Mouse (Mus musculus): ENCODE results near the gene Odf3.
"Not testable (repeated sequence)": the region's sequence is repeated elsewhere in the genome, so short reads cannot be mapped to it uniquely, and the experiment has no call there.

The Odf3 gene

DNA sequence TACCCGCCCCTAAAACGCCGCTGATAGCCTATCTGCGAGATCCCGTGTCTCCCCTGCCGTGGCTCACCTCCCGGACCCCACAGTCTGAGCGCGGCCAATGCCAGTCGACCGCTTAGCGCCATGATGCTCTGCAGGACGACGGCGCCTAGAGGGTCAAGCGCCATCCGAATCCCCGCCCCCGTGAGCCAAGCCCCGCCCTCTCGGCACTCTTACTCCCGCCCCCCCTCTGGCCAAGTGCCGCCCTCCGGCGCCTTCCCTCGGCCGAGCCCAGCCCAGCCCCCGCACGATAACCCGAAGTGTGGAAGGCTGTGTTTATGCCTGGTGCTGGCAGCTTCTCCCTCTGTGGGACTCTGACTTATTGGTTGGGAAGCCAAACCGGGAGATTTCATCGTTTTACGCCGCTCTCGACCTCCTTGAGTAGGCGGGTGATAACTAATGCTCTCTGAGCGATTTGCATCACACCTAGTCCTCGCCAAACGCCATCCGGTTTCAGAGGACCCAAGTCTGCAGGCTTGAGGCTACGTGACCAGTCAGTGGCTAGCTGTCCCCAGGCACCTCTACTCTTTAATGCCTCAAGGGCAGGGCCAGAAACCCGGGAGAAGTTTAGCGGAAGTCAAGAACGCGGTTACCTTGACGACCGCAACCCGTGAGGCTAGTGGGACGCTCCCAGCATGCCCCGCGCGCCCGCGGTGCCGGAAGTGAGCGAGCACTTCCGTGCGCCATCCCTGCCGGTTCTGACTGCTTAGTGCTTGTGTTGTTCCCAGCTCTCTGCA, 34.3 kb downstream of the Odf3 start, which contains the start of the genes Psmd13 and Sirt3:
Gene Psmd13, plus strand, starts transcription at position 273 of the 773 bp plus-strand sequence.
Gene Sirt3, minus strand, starts transcription at position 614 of the 773 bp plus-strand sequence.
- peak; percentile 89 to 91 for DNase-seq (ENCODE audit: low spot score in 2 of 2)

DNA sequence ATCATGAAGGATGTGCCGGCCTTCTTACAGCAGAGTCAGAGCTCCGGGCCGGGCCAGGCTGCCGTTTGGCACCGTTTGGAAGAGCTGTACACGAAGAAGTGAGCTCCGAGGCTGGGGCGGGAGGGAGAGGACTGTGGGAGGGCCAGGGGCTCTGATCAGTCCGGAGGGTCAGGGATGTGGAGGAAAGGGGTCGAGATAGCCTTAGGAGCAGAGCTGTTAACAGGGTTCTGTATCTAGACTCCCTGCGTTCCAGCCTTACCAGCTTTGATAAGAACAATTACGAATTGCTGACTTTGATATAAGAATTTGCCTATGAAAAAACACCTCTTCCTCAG, 34.8 kb downstream of the Odf3 start:
- no peak for DNase-seq (ENCODE audit: low spot score in 2 of 2)

DNA sequence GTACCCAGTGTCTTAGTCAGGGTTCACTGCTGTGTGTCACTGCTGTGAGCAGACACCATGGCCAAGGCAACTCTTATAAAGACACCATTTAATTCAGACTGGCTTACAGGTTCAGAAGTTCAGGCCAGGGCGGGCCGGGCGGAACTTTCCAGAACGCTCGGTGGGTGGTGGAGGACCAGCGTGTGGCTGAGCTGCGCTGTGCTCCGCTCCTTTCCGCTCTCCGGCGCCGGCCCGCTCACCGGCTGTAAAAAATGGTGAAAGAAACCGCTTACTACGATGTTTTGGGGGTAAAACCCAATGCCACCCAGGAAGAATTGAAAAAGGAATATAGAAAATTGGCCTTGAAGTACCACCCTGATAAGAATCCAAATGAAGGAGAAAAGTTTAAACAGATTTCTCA, 43.0 kb downstream of the Odf3 start:
- not testable (repeated sequence) for DNase-seq (ENCODE audit: low spot score in 2 of 2)

DNA sequence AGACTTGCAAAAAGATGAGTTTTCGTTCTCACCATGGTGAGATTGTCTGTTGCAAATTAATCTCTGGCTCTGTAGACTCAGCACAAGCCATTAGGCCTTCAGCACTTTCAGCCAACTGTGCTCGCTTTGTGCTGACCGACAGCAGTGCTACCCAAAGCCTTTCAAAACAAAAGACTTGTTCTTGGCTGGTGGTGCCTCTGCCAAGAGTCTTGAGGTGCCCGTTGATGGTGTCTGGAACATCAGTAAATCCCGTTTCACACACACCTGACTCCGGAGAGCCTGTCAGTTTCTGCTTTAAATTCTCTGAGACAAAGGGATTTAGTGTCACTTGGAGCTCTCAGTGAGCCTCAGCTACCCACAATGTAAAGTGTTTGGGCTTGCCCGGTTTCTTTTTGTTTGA, 46.4 kb downstream of the Odf3 start:
- DNase-seq (ENCODE audit: low spot score in 2 of 2) = no peak

DNA sequence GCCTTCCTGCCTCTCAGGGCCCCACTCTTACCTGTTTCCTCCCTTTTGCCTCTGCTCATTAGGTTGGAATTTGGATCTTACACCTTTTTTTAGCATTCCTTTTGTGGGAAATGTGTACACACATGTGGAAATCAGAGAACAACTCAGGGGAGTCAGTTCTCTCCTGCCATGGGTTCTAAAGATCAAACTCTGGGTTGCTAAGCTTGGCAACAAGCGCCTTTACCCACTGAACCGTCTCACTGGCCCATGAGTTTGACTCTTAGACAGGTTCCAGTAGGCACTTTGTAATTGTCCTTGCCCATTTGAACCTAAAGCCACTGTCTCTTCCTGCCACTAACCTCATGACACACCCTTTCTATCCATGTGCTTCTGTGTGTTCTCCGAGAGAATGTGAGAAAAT, 47.0 kb downstream of the Odf3 start:
- DNase-seq (ENCODE audit: low spot score in 2 of 2) = no peak

DNA sequence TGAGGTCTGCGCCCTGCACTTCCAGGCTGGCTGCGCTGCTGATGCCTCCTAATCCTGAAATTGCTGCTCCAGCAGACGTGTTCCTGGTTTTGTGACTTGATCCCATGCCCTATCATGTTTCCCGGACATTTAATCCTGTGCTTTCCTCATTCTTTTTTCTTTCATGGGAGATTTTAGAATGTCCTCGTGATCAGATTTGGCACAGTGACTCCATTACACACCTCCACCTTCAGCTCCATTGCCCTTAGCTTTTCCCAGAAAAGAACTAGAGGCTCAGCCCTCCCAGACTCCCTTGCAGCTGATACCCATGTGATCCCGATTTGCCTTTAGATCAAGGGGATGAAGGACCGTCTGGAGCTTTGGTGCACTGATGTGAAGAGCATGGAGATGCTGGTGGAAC, 50.3 kb downstream of the Odf3 start:
- DNase-seq (ENCODE audit: low spot score in 2 of 2) = no peak

DNA sequence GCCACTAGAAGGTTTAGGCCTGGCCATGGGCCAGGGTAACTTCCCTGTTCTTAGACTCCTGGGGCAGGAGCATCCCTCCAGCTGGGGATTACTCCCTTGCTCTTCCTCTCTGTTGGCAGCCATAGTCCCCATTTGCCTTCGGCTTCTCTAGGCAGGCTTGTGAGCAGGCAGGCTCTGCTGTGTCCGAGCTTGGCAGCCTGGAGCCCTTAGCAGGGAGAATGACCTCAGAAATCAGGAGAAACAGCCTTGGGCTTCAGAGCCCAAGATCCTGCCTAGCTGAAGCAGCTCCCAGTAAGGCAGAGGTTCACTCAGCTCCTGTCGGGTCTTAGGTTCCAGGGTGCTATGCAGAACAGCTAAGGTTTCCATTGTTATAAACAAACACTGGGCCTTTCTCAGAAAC, 51.5 kb downstream of the Odf3 start:
- no peak for DNase-seq (ENCODE audit: low spot score in 2 of 2)

DNA sequence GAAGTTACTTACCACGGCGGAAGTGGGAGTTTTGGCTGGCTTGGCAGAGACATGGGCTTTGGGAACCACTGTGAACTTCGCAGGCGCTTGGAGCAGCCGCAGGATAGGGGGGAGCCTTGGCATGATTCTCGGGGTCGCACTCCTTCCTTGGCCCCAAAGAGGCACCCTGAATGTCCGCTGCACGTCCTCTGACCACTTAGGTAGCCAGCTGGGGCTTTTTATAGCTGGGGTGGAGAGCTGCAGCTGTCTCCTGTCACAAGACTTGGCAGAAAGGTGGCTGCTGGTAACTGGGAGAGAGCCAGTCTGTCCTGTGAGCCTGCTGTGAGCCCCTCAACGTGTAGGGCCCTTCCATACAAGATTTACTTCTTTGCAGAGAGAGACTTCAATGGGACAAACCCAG, 52.6 kb downstream of the Odf3 start, which contains the start of gene Cox8b:
Gene Cox8b, minus strand, starts transcription at position 227 of the 400 bp plus-strand sequence.
- no peak for DNase-seq (ENCODE audit: low spot score in 2 of 2)

Measured in frontal cortex, postnatal 14 days (tissue).